Mouse (Mus musculus): ENCODE measurements at regions not wholly inside any gene's neighbourhood (a gene's known extent, or its start where the extent isn't known, plus 50 kb on each side); places are given as distances from the start of the nearest gene placed in this dataset.
A peak's percentile ranks its signal among the peaks of the same experiment; 100 is the strongest.

DNA sequence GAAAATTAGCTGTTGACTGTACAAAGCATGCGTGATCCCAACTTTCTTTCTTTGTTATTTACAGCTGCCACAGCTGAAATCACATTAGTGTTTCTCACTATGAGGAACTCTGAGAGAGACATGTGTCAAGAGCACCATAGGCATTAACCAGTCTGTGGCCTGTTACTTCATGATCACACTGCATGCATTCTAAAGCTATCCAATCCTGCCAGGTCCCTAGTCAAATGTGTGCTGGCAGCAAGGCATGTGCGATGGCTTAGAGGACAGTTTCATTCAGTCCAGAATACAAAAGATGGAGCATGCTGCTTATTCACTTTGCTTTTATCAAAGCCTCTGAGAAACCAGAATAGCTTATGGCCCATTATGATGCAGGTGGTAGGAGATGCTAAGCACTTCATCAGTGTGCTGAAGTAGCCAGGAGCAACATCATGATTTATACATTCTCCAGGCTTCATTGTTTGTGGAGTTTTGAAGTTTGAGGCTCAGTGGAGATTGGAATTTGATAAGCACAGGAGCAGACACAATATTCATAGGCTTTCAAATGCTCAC is 882.9 kb upstream of the Lrrn3 start:
- no peak for DNase-seq (ENCODE audit: low spot score)

DNA sequence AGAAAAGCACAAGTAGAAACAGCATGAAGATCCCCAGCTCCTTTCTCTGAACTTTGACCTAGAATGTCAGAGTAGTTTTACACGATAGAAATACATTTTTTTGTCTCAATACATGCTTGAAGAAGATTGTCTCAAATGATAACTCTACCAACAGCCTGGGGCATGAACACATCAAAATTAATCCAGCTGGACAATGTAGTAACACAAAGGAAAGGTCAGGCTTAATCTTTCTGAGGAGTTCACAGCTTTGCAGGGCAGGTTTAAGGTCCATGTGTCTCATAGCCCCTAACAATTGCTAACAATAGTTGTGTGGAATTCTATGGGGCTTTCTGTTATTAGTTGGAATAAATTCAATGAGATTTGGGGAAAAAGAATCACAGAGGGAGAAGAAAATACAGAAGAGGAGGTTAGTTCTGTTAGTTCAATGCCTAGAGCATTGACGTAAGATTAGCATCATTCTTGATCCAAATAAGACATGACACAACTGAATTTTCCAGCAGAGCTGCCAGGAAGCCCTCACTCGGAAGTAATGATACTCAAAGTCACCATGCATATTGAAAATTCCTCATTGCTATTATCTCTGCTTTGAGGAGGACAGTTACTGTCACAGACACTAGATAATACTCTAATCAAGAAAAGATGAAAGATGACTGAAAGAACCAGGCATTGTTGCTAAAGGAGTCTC is 852.9 kb upstream of the Lrrn3 start:
- no peak for DNase-seq (ENCODE audit: low spot score)

DNA sequence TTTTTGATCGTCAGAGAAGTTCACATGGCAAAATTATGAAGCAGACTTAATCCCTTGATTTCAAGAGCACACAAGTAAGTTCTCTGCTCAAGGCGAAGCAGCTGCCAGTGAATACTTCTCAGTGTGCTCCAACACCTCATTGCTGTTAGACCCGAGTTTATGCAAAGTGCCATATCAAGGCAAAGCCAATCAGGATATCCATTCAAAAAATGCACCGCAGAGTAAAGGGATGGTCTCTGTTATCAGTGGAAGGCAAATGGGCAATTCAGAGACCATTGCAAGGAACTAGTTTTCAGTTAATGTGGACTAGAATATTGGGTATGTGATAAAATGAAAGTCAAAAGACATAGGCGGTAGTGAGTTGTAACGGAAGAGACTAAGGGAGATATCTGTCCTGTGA is 820.2 kb upstream of the Lrrn3 start:
- no peak for DNase-seq (ENCODE audit: low spot score)

DNA sequence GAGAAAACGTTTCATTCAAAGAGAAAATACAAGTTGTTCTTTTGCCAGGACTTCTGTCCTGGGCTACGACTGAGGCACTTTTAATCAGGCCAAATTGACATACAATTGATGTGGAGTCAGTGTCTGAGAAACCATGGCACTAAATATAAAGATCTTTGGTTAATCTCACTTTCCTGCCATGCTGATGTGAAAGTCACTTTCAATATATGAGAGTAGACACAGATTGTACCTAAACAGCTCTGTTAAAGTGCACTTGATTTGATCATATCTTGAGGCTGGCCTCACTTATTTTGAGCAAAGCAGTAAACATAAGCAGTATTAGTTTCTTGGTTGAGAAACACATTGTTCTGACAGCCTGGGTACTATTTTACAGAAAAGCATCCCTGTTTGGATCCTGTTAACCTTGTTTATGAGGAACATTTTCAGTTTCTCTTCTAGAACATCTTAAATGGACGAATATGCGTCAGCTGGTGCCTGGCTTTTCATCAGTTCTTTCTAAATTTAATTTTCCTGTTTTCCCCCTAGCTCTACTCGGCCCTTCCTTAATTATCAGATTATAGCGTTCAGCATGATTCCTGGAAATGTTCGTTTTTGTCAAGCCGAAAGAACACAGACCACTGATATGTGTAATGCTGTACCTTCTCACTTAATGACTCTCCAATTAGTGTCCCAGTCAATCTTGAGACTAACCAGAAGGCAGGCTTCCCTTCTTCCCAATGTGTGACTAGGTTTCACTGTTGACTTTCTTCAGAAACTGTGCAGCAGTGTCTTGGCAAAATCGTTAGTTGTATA is 791.2 kb upstream of the Lrrn3 start:
- no peak for DNase-seq (ENCODE audit: low spot score)

DNA sequence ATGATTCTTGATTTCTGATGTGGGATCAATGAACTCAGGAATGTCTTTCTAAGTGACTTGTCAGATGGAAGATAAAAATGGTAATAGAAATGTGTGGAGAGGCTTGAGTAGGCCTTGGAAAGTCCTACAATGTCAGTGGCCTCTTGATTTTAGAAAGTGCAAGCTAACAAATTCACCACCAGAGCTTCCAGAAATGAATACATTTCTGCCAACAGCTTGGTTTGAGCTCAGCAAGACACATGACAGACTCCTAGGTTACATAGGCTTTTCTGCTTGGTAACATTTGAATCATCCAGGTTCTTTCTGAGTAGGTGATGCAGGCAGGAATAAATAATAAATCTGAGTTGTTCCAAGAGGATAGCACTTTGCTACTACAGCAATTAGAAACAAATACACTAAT is 764.2 kb upstream of the Lrrn3 start:
- DNase-seq (ENCODE audit: low spot score): no peak

DNA sequence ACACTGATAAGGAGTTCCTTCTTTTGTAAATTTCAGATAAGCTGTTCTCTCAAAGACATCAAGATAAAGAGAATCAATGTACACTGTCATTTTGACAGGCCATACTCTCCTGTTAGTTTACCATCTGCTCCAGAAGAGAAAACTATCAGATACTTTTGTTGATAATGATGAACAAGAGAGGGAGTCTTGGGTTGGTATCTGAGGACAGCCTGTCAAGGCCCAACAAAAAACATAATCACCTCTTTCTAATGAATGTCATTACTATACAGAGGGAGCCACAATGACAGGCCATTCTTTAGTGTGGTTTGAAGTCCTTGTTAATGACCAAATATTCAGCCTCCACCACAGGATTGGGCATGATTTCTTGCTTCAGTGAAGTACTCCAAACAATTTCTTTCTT is 743.0 kb upstream of the Lrrn3 start:
- DNase-seq (ENCODE audit: low spot score): no peak

DNA sequence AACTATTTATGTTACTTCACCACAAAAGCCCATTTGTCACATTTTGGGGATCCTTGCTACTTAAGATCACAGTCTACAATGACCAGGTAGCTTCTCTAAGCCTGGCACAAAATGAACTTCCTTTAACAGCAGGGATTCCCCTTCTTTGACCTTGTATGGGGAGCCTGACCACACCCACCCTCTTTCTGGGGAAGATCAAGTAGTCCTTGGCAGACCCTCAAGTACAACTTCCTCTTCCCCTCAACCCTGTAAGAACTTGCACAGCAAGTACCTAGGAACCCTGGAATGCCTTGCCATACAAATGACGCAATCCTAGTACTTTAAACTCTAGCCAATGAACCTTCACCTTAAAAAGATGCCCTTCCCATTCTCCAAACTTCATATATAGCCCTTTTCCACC is 695.4 kb upstream of the Lrrn3 start:
- no peak for DNase-seq (ENCODE audit: low spot score)

DNA sequence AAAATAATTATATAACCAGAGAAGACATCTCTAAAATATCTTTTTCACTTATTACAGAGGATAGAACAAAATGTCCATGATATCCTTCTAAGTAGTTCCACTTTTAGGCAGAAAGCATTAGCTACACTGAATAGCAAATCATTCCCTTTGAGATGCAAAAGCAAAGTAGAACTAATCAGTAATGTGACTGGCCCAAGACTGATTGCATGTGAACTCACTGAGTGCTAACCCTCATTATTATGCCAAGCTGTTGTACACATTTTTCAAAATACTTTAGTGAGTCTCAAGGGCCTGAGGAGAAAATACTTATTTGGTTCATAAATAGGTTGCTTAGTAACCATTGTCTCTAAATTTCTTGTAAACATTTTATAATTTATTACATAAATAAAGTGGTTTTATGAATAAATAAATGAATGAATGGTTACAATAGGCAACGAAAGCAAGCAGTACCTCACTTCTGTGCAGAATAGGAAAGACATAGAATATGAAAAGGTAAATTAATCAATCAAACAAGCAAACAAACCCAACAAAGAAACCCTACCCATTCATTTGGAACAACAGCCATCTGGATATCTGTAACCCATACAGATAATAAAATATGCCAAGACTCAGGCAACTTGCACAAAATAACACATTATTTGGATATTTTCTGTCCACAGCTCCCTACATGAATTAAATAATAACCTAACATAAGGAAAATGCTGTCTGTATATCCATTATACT is 693.9 kb upstream of the Lrrn3 start:
- no peak for DNase-seq (ENCODE audit: low spot score)

DNA sequence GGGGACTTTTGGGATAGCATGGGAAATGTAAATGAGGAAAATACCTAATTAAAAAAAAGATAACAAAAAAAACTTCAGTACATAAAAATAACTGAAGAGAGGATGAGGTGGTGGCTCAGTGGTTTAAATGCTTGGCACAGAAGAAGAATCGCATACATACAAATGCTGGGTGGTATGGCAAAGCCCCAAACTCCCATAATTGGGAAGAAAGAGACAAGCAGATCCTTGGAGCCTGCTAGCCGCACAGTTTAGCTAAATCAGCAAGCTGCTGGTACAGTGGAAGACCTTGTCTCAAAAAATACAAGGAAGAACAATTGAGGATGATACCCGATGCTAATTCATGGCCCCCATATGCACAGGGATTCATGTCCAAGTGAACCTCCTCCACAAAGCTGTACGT is 661.7 kb upstream of the Lrrn3 start:
- DNase-seq (ENCODE audit: low spot score): no peak

DNA sequence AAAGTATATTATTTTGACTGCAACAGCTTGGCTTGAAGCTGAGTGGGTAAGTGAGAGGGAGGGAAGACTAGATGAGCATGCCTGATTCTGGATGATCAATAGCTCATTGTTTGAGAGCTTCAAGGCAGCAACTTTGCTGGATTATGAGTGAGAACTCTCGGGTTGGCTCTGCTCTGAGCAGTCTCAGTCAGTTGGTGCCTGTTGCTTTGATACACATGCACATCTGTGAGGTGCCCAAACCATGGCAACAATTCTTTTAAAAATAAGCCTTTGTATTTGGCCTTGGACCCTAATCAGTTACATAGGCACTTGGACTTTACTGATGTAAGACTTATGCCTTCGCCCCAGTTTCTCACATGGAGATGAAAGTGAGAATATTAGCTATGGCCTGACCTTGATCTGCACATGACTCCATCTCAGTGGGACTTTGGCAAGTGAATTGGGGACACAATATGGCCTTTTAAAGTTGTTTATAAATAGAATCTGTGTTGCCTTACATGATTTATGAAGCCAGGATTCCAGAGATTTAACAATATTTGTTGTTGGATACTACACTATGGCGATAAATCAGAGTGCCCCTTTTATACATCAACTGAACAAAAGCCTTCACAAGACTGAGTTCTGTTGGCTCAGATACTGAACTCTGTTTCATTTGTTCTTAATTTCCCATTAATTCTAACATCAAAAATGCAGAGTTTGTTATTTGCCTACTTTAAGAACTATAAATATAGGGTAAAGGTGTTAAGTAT is 652.6 kb upstream of the Lrrn3 start:
- no peak for DNase-seq (ENCODE audit: low spot score)

DNA sequence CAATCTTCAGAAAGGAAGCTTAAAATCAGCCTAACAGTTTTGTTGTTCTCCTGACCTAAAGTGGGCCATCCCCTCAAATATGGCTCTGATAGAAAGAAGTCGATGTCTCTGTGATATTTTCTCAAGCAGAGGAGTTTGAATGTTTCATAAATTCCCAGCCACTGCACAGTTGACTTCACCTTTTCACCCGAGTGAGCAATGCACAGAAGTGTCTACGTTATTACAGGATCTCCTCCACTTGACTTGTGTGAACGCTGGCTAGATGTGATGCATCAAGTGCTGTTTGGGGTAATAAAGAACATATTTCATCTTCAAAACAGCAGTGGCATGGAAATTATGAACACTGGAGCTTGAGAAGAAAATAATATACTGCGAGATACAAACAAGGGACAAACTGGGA is 651.9 kb upstream of the Lrrn3 start:
- DNase-seq (ENCODE audit: low spot score): no peak

DNA sequence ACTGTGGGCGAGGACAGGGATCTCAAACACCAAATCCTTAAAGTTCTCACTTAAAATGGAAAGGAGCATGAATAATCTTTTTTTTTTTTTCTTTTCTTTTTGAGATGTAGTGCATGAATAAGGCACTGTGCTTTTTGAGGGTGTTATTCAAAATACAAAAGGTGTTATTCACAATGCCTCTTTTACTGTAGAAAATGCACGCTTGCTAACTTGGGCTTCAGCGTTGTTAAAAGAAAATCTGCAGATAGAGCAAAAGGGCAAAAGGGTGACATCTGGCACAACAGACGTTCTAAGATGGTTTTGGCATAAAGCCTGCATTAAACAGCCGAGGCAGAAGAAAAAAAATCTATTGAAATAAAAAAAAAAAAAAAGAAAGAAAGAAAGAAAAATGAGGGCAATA is 651.5 kb upstream of the Lrrn3 start:
- DNase-seq (ENCODE audit: low spot score): no peak

DNA sequence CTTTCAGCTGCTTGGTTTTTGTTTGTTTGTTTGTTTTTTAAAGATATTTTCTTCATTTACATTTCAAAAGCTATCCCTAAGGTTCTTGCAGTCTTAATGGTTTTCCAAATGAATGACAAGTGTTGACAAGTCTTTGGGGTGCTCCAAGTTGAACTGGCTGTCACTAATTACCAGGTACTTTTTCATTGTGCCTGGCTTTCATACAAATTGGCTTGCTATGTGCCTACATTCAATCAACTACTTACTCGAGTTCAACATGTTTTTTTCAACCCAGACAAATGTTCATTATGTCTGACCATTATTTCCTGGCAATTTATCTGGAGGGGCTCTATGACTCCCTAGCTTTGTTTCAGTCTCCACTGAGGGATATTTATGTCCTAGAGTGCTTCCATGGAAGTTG is 614.0 kb upstream of the Lrrn3 start:
- DNase-seq (ENCODE audit: low spot score): no peak

DNA sequence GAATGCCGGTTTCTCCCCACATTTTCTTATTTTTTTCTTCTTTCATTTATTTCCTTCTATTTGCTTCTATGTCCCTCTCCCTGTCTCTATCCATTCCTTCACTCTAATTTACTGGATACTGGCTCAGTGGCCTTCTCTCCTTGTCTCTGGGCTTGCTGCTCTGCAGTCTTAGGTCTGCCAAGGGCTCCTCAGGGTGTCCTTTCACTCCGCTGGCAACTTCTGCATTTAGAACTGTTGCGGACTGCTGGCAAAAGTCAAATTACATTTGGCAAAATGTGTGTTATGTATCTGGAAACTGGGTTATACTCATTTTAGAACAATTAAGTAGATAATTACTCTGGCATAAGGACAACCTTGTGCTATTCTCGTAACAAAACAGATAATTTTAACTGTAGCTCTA is 584.2 kb upstream of the Lrrn3 start:
- DNase-seq (ENCODE audit: low spot score): peak; percentile 1

DNA sequence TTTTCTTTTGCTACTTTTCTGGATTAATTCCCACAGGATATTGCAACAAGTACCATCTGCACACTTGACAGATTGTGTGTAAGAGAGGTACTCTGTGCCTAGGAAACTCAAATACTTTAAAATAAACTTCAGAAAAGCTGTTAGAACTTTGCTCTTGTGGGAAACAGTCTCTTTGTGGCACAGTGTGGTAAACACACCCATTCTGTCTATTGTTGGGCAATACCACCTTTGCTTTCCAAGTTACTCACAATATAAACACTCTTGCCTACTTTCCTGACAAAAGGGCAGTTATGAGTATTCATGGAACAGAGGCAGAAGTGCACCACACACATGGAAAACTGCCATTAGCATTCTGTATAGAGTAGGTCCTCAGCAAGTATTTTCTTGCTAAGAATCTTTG is 577.5 kb upstream of the Lrrn3 start:
- DNase-seq (ENCODE audit: low spot score): no peak

DNA sequence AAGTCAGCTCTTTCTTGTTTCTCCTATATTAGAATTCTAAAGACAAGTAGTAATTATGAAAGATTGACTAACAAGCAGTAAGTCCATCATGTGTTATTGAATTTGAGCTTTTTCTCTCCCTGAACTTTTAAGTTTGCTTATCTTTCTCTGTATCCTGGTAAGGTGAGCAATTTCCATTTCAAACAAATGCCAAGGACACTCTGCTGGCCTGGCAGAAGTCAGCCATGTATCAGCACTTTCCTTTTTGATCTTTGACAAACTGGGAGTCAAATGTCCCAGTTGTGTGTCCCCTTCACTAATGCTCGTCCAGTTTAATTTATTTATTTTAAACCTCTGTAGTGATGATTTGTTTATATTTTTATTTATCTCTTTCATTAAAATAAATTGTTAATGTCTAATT is 562.8 kb upstream of the Lrrn3 start:
- DNase-seq (ENCODE audit: low spot score): no peak

DNA sequence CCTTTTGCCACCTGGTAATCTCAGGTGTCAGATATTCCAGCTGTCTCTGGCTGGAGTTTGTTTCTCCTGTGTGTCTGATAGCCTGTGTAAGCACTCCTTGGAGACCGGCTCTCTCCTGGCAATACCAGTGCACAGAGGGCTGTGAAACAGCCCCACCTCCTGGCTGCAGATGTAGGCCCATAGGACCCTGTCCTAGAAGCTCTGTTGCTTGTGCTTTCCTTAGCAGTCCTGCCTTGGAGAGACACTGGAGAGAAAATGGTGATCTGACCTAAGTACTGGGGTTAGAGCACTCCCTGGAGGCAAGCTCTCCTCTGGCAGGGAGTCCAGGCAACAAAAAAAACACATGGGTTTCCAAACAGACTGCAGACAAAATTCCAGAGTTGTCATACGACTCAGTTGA is 541.6 kb upstream of the Lrrn3 start:
- no peak for DNase-seq (ENCODE audit: low spot score)

DNA sequence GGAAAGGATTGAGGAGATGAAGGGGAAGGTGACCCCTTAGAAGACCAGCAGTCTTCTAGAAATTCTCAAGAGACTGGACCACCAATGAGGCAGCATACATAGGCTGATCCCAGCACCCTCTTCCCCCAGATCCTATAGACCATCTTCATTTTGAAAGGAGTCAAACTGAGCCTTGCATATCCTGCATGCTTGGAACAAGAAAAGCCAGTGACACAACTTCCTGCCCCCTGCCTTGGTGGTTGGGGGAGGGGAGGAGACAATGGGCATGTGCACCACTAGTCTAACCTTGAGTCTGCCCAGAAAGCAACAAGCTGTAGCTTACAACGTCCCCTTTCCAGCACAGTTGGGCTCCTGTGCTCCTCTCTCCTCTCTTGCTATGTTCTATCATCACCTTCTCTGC is 531.3 kb upstream of the Lrrn3 start:
- DNase-seq (ENCODE audit: low spot score): no peak

DNA sequence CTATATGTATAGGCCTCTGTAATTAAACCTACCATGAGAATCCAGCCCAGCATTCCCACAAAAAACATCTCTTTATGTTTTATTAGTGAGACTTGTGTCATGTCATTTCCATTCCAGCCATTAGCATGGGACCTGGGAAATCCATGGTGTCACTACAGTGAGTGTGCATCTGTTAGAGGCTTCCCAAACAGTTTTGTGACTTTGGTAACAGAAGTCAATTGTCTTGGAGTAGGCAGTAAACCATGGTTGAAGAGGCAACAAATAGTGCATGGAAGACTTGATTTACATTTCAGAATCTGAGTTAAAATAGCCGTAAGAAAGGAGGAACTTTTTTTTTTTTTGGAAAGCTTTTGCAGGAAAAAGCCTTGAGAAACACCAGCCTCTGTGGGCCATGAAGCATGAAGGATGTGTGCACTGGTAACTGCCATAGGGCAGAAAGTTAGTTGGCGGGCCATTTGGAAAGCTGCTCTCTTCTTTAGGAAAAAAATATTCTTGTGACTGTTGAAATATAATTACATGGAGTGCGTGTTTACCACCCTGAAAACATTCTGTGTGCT is 522.7 kb upstream of the Lrrn3 start:
- no peak for DNase-seq (ENCODE audit: low spot score)

DNA sequence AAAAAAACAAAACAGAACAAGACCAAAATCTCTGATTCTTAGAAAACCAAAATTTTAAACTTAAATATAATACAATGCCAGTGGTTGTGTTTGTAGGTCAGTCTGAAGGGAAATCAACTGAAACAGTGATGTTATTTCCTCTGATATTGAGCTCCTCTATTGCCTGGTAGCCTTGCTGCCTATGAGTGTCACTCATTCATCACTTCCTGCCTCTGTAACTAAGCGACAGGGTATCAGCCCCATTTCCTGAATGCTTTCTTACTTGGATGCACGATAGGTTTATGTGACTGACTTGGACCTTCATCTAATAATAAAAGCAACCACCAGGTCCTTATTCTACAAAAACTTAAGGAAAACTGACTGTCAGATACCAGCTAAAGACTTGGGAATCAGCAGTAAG is 520.7 kb upstream of the Lrrn3 start:
- DNase-seq (ENCODE audit: low spot score): no peak
